Mouse (Mus musculus) adrenal gland, postnatal 4 days (tissue): ENCODE measurements at regions not wholly inside any gene's neighbourhood (a gene's known extent, or its start where the extent isn't known, plus 50 kb on each side); places are given as distances from the start of the nearest gene placed in this dataset.
"Not testable (repeated sequence)": the region's sequence is repeated elsewhere in the genome, so short reads cannot be mapped to it uniquely, and the experiment has no call there.

ENCODE experiments used
- DNase-seq, 2 experiments: peaks; one replicate each; pipeline ENCODE4 v3.0.0; 2021 to 2022; ENCODE audit warnings: low spot score in 2 of 2, mixed read lengths in 2 of 2

DNA sequence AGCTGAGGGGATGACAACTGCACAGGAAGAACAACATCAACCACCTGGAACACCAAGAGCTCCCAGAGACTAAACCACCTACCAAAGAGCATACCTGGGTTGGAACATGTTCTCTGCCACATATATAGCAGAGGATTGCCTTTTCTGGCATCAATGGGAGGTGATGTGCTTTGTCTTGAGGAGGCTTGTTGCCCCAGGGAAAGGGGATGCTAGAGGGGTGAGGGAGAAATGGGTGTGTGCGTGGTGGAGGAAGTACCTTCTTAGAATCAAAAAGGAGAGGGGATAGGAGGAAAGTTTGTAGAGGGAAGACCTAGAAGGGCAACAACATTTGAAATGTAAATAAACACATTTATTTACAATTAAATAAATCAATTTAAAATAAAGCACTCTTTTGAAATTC lies 358.5 kb upstream of the Pfkp start:
- DNase-seq = no peak

GRCm38 (mm10) chr13:6998508-6999278 lies 350.1 kb upstream of the Pfkp start:
- DNase-seq = not testable (repeated sequence)

GRCm38 (mm10) chr13:6998094-6998493 lies 349.5 kb upstream of the Pfkp start:
- no peak for DNase-seq

DNA sequence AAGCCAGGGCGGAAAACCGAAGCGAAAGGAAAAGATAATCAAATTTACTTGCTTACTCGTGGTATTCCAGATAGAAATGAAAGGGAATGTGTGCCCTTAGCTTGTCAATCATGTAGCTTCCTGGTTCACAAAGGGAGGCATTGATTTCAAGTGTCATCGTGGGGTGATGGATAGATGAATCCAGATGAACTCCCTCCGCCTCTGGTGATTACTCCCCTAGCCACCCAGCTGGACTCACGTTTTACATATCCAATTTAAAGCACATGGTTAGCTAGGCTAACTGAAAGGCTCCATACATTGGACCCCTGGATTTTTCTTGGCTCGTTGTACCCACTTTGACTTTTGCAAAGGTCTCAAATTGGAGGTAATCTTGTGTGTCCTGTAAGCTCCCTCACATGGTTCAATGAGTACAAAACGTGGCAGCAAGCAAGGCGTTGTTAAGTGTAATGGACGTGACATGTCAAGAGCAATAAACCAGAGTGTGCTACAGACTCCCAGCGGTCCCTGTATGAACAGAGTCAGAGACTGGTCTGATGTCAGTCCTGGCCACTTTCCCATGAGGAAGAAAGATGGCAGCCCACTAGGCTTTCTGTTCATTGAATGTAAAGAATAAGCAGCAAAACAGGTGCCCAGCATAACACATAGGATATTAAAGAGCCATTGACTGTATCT lies 343.9 kb upstream of the Pfkp start:
- DNase-seq = no peak

- no peak for DNase-seq
These were observed 343.1 kb upstream of the Pfkp start for GRCm38 (mm10) chr13:6991714-6992113.

- DNase-seq = no peak
These were observed 336.7 kb upstream of the Pfkp start for GRCm38 (mm10) chr13:6985012-6985996.

DNA sequence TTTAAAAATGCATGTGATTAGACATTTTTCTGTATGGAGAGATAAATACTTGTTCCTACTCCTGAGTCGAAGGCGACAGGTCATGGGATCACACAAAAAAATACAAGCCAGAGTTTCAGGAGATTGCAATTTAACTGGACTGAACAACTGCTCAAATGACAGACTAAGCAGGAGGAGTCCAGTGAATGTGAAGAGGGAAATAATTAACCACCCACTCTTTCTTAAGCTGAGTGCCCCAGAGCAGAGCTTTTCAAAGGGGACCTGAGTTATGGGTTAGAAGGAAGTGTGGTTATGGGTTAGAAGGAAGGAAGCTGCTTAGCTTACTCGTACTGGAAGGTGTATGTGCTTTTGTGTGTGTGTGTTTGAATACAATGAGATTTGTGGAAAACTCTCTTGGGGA lies 307.1 kb upstream of the Pfkp start:
- no peak for DNase-seq

GRCm38 (mm10) chr13:6924136-6924535 lies 275.6 kb upstream of the Pfkp start:
- DNase-seq = no peak

- no peak for DNase-seq
These were observed 273.8 kb upstream of the Pfkp start for GRCm38 (mm10) chr13:6922357-6922721.

GRCm38 (mm10) chr13:6921691-6922356 lies 273.2 kb upstream of the Pfkp start:
- no peak for DNase-seq

DNA sequence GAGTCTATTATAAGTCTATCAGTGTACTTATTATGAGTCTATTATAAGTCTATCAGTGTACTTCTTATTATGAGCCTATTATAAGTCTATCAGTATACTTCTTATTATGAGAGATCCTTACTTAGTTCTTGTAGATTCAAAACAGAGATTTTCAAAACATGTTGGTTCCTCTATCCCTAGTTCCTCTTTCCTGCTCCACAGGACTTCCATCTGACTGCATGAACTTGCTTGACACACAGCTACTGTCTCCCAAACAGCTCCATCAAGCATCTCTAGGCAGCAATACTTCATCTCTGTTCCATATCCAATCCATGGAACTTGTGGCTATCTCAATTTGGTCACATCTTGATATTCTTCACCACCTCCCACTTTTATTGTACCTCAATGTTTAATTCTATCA lies 257.4 kb upstream of the Pfkp start:
- DNase-seq = no peak

- no peak for DNase-seq
These were observed 253.1 kb upstream of the Pfkp start for GRCm38 (mm10) chr13:6901682-6902081.

DNA sequence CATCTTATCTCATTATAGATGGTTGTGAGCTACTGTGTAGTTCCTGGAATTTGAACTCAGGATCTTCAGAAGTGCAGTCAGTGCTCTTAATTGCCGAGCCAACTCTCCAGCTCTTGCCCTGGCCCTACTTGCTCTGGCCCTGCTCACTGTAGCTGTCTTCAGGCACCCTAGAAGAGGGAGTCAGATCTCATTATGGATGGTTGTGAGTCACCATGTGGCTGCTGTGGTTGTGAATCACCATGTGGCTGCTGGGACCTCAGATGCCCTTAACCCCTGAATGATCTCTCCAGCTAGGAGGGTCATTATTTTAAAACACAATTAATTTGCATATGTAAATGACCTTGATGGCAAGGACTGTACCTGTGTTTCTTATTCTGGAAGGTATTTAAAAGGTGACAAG lies 249.1 kb upstream of the Pfkp start:
- DNase-seq = no peak

- DNase-seq = no peak
These were observed 243.0 kb upstream of the Pfkp start for GRCm38 (mm10) chr13:6891458-6892076.

GRCm38 (mm10) chr13:6889446-6889845 lies 240.9 kb upstream of the Pfkp start:
- not testable (repeated sequence) for DNase-seq

DNA sequence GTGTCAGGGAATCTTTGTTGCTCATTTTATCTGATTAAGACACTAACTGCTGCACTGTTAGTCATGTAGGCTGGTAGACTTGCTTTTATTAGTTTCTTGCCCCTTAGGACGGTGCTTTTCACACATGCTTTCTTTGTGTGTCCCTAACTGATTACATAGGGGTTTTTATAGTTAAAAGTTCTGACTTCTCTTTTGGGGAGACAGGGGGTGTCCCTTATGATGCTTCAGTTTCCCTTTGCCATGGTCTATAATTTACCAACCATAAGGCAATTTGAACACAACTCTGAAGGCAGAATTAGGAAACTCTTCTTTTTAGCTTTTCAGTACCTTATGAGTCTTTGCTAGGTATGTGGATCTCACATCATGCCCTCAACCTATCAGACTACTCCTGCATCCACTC lies 239.8 kb upstream of the Pfkp start:
- no peak for DNase-seq

DNA sequence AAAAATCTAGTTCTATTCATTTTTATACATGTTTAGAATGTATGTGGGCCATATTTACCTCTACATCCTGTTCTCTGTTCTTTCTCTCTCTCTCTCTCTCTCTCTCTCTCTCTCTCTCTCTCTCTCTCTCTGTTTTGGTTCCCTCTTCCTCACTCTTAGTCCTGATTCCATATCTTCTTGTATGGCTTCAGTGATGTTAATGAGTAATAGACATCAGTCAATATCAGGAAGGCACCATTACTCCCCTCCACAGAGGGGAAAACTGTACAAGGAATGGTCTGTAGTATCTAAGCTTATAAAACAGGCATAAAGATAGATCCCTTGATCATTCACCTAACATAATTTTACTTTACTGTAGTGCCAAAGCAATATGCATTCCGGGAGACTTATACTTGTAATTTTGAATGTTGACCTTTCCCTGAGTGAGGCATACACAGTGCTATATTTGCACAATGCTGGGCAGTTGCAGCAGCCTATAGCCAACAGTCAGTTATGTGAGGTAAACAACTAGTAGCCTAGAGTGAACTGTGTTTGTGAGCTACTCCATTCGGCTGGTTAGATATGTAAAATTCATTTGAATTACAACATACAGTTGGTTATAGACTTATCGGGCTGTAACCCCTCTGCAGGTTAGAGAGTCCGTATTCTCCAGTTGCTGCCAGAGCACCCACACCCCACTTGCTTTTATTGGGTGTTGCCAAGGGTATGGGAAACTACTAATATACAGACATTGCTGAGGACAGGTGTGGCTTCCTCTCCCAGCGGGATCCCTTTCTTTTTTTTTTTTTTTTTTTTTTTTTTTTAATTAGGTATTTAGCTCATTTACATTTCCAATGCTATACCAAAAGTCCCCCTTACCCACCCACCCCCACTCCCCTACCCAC lies 228.7 kb upstream of the Pfkp start:
- no peak for DNase-seq

DNA sequence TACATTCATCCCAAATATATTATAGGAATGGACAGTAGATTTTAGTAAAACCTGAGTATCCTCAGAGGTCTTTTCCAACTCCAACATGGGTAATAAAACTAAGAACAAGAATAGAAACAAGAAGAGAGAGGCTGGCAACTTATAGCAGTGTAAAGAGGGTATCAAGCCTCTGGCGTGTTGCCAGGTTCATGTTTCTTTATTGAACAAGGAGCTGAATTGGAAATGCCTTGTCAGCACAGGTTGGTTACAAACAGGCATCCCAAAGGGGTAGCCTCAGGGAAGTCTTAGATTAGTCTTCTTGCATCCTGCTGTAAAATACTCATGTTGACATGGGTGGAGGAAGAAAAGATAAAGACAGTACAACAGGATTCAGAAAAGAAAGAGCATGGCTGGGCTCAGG lies 213.6 kb upstream of the Pfkp start:
- no peak for DNase-seq

DNA sequence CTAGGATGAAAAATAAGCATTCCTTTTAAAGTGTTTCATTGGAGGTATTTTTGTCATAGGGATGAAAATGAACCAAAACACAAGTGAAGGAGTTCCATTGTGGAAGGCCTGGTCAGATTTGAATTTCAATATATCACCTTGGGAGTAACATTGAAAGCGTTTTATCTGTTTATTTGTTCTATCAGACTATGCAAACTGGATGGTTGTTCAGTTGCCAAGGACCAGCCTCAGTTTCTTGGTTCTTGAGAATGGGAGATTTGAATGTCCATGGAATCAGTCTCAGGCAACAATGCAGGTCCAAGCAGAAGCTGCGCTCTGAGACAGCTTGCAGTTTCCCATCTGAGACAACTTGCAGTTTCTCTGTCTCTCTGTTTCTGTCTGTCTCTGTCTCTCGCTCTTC lies 211.0 kb upstream of the Pfkp start:
- DNase-seq = no peak
